Mouse (Mus musculus): ENCODE measurements at regions not wholly inside any gene's neighbourhood (a gene's known extent, or its start where the extent isn't known, plus 50 kb on each side); places are given as distances from the start of the nearest gene placed in this dataset.
A peak's percentile ranks its signal among the peaks of the same experiment; 100 is the strongest.

- H3K4me3 ChIP-seq (ENCODE audit: low read depth, low read length), result no peak overlapping the region
- H3K27me3 ChIP-seq (ENCODE audit: control insufficient read depth, insufficient read depth, low read length), result no peaks in the 10 kb centered on the region
- H3K36me3 ChIP-seq (ENCODE audit: control insufficient read depth, insufficient read depth, low read length), result no peaks in the 10 kb centered on the region
- peak overlapping the region; percentile 51 for H3K27ac ChIP-seq (ENCODE audit: insufficient read depth, low read depth, low read length)
- WGBS, result 40% methylated on average over 11 of the region's 11 CpGs
- TF ChIP-seq CTCF (IDR thresholded peaks at IDR 0.05; ENCODE audit: extremely low read depth, insufficient read length, insufficient replicate concordance, low read depth, low read length), result no peak
- TF ChIP-seq POLR2A (IDR thresholded peaks at IDR 0.05; ENCODE audit: low read depth, low read length), result no peak
- H3K4me1 ChIP-seq (ENCODE audit: control insufficient read depth, insufficient read depth, insufficient read length, low read length), result peaks cover 22% of the 10 kb centered on the region
These were observed 86.4 kb upstream of the Max start for GRCm38 (mm10) chr12:77048380-77048779.

GRCm38 (mm10) chr12:77047273-77047672 is 85.3 kb upstream of the Max start:
- H3K4me3 ChIP-seq (ENCODE audit: low read depth, low read length), result no peak overlapping the region
- WGBS, result 93% methylated on average over 1 of the region's 1 CpGs
- H3K4me1 ChIP-seq (ENCODE audit: control insufficient read depth, insufficient read depth, insufficient read length, low read length), result peaks cover 19% of the 10 kb centered on the region
- no peak overlapping the region for H3K27ac ChIP-seq (ENCODE audit: insufficient read depth, low read depth, low read length)
- H3K36me3 ChIP-seq (ENCODE audit: control insufficient read depth, insufficient read depth, low read length), result no peaks in the 10 kb centered on the region
- H3K27me3 ChIP-seq (ENCODE audit: control insufficient read depth, insufficient read depth, low read length), result no peaks in the 10 kb centered on the region
- TF ChIP-seq POLR2A (IDR thresholded peaks at IDR 0.05; ENCODE audit: low read depth, low read length) (no peak), CTCF (IDR thresholded peaks at IDR 0.05; ENCODE audit: extremely low read depth, insufficient read length, insufficient replicate concordance, low read depth, low read length) (no peak)

- H3K27me3 ChIP-seq (ENCODE audit: control insufficient read depth, insufficient read depth, low read length), result no peaks in the 10 kb centered on the region
- no peaks in the 10 kb centered on the region for H3K36me3 ChIP-seq (ENCODE audit: control insufficient read depth, insufficient read depth, low read length)
- H3K4me1 ChIP-seq (ENCODE audit: control insufficient read depth, insufficient read depth, insufficient read length, low read length), result peaks cover 19% of the 10 kb centered on the region
- 19% methylated on average over 2 of the region's 2 CpGs for WGBS
- no peak overlapping the region for H3K4me3 ChIP-seq (ENCODE audit: low read depth, low read length)
- TF ChIP-seq CTCF (IDR thresholded peaks at IDR 0.05; ENCODE audit: extremely low read depth, insufficient read length, insufficient replicate concordance, low read depth, low read length) (no peak), POLR2A (IDR thresholded peaks at IDR 0.05; ENCODE audit: low read depth, low read length) (no peak)
- no peak overlapping the region for H3K27ac ChIP-seq (ENCODE audit: insufficient read depth, low read depth, low read length)
These were observed 84.0 kb upstream of the Max start for GRCm38 (mm10) chr12:77045956-77046355.

GRCm38 (mm10) chr12:77045356-77045755 is 83.4 kb upstream of the Max start:
- Histone ChIP-seq H3K4me3 (ENCODE audit: low read depth, low read length) (no peak overlapping the region), H3K27me3 (ENCODE audit: control insufficient read depth, insufficient read depth, low read length) (no peaks in the 10 kb centered on the region), H3K4me1 (ENCODE audit: control insufficient read depth, insufficient read depth, insufficient read length, low read length) (peaks cover 19% of the 10 kb centered on the region), H3K27ac (ENCODE audit: insufficient read depth, low read depth, low read length) (no peak overlapping the region), H3K36me3 (ENCODE audit: control insufficient read depth, insufficient read depth, low read length) (no peaks in the 10 kb centered on the region)
- 55% methylated on average over 10 of the region's 10 CpGs for WGBS
- no peak for TF ChIP-seq CTCF (IDR thresholded peaks at IDR 0.05; ENCODE audit: extremely low read depth, insufficient read length, insufficient replicate concordance, low read depth, low read length)
- no peak for TF ChIP-seq POLR2A (IDR thresholded peaks at IDR 0.05; ENCODE audit: low read depth, low read length)

GRCm38 (mm10) chr12:77042356-77042755 is 80.4 kb upstream of the Max start:
- Histone ChIP-seq H3K27me3 (ENCODE audit: control insufficient read depth, insufficient read depth, low read length) (no peaks in the 10 kb centered on the region), H3K27ac (ENCODE audit: insufficient read depth, low read depth, low read length) (no peak overlapping the region), H3K36me3 (ENCODE audit: control insufficient read depth, insufficient read depth, low read length) (no peaks in the 10 kb centered on the region), H3K4me1 (ENCODE audit: control insufficient read depth, insufficient read depth, insufficient read length, low read length) (peaks cover 13% of the 10 kb centered on the region), H3K4me3 (ENCODE audit: low read depth, low read length) (no peak overlapping the region)
- TF ChIP-seq CTCF (IDR thresholded peaks at IDR 0.05; ENCODE audit: extremely low read depth, insufficient read length, insufficient replicate concordance, low read depth, low read length) (no peak), POLR2A (IDR thresholded peaks at IDR 0.05; ENCODE audit: low read depth, low read length) (no peak)
- 72% methylated on average over 4 of the region's 4 CpGs for WGBS

- Histone ChIP-seq H3K27ac (ENCODE audit: insufficient read depth, low read depth, low read length) (no peak overlapping the region), H3K4me1 (ENCODE audit: control insufficient read depth, insufficient read depth, insufficient read length, low read length) (peaks cover 8% of the 10 kb centered on the region), H3K36me3 (ENCODE audit: control insufficient read depth, insufficient read depth, low read length) (no peaks in the 10 kb centered on the region), H3K4me3 (ENCODE audit: low read depth, low read length) (no peak overlapping the region), H3K27me3 (ENCODE audit: control insufficient read depth, insufficient read depth, low read length) (no peaks in the 10 kb centered on the region)
- no peak for TF ChIP-seq CTCF (IDR thresholded peaks at IDR 0.05; ENCODE audit: extremely low read depth, insufficient read length, insufficient replicate concordance, low read depth, low read length)
- no peak for TF ChIP-seq POLR2A (IDR thresholded peaks at IDR 0.05; ENCODE audit: low read depth, low read length)
- WGBS, result 86% methylated on average over 5 of the region's 5 CpGs
These were observed 79.1 kb upstream of the Max start for GRCm38 (mm10) chr12:77041141-77041540.

- Histone ChIP-seq H3K27me3 (ENCODE audit: control insufficient read depth, insufficient read depth, low read length) (no peaks in the 10 kb centered on the region), H3K27ac (ENCODE audit: insufficient read depth, low read depth, low read length) (no peak overlapping the region), H3K4me1 (ENCODE audit: control insufficient read depth, insufficient read depth, insufficient read length, low read length) (peaks cover 6% of the 10 kb centered on the region), H3K4me3 (ENCODE audit: low read depth, low read length) (no peak overlapping the region), H3K36me3 (ENCODE audit: control insufficient read depth, insufficient read depth, low read length) (no peaks in the 10 kb centered on the region)
- TF ChIP-seq CTCF (IDR thresholded peaks at IDR 0.05; ENCODE audit: extremely low read depth, insufficient read length, insufficient replicate concordance, low read depth, low read length) (no peak), POLR2A (IDR thresholded peaks at IDR 0.05; ENCODE audit: low read depth, low read length) (no peak)
- 68% methylated on average over 4 of the region's 4 CpGs for WGBS
These were observed 77.9 kb upstream of the Max start for GRCm38 (mm10) chr12:77039953-77040305.

Measured in small intestine, adult 2 months (tissue).